Mouse (Mus musculus): Measurements from ENCODE around the gene Rad50.

GRCm38 (mm10) chr11:53749716-53750352 is 42.7 kb upstream of the Rad50 start:
- TF ChIP-seq CTCF (IDR thresholded peaks at IDR 0.05; ENCODE audit: low read depth) (no peak), EP300 (optimal IDR thresholded peaks at IDR 0.05) (no peak)

All from stomach, postnatal 0 days (tissue).